Mouse (Mus musculus) liver, embryonic 14.5 days (tissue): Measurements from ENCODE around the gene Ano5. TPM values are rescaled to one million over a fixed set of nuclear protein-coding genes. Genes with fewer than 3 reads are reported as not detected.

Experiments used
- ATAC-seq: fragments of 200-750 bp; cut with Nextera tagmentation; 2 replicates; pipeline ENCODE4 v1.8.0; 2017; ENCODE audit warnings: moderate number of reproducible peaks, mild to moderate bottlenecking, moderate library complexity; ENCODE audit not compliant: insufficient read depth
- DNase-seq, 3 experiments: peaks; one replicate each; pipeline ENCODE4 v3.0.0-alpha.2; 2012 to 2013; ENCODE audit warnings: low read depth in 3 of 3, low spot score in 3 of 3
- H3K27ac ChIP-seq: fragments of 300-500 bp; sonication (generic); 2 replicates; pipeline ENCODE4 v1.5.1; 2014; ENCODE audit warnings: moderate library complexity, mild to moderate bottlenecking, control low read depth, inconsistent platforms
- H3K27me3 ChIP-seq: fragments of 300-500 bp; sonication (generic); 2 replicates; pipeline ENCODE4 v1.6.1; 2014; ENCODE audit warnings: mild to moderate bottlenecking, low read length, moderate library complexity; ENCODE audit not compliant: control insufficient read depth, insufficient read depth
- H3K36me3 ChIP-seq: fragments of 300-500 bp; sonication (generic); replicated peaks from 2 replicates; pipeline ENCODE4 v1.6.1; 2014; ENCODE audit warnings: low read depth; ENCODE audit not compliant: control insufficient read depth, insufficient read depth
- H3K4me1 ChIP-seq, 2 experiments: fragments of 200-500 bp in 1 of 2; fragments of 300-500 bp in 1 of 2; sonication (generic) in 1 of 2; replicated peaks; 2 replicates each; pipeline ENCODE4 v1.6.1; 2012 to 2014; ENCODE audit warnings: antibody characterized with exemption in 1 of 2, inconsistent platforms in 1 of 2, low read length in 1 of 2; ENCODE audit not compliant: control insufficient read depth in 2 of 2, insufficient read depth in 2 of 2
- H3K4me2 ChIP-seq: fragments of 300-500 bp; sonication (generic); 2 replicates; pipeline ENCODE4 v1.6.1; 2014; ENCODE audit warnings: low read depth, mild to moderate bottlenecking, control low read depth, moderate library complexity
- H3K4me3 ChIP-seq, 2 experiments: fragments of 200-500 bp in 1 of 2; fragments of 300-500 bp in 1 of 2; sonication (generic) in 1 of 2; 2 replicates each; pipeline ENCODE4 v1.5.1; 2012 to 2014; ENCODE audit warnings: low read depth in 2 of 2, low read length in 2 of 2, mild to moderate bottlenecking in 2 of 2, control low read depth in 1 of 2, inconsistent platforms in 1 of 2, moderate library complexity in 1 of 2; ENCODE audit not compliant: insufficient read depth in 1 of 2
- H3K9ac ChIP-seq: fragments of 300-500 bp; sonication (generic); replicated peaks from 2 replicates; pipeline ENCODE4 v1.6.1; 2014; ENCODE audit warnings: mild to moderate bottlenecking, control low read depth, moderate library complexity
- H3K9me3 ChIP-seq: fragments of 300-500 bp; sonication (generic); 2 replicates; pipeline ENCODE4 v1.6.1; 2016; ENCODE audit warnings: low read length, mixed read lengths; ENCODE audit not compliant: control insufficient read depth
- CTCF ChIP-seq: IDR thresholded peaks from 2 replicates; pipeline ENCODE4 v1.5.1; 2016; ENCODE audit warnings: antibody characterized with exemption, low read depth, control low read depth
- EP300 ChIP-seq: IDR thresholded peaks from 2 replicates; pipeline ENCODE4 v1.6.1; 2016; ENCODE audit warnings: antibody characterized with exemption, low read depth
- WGBS: fragments of 180-500 bp; shearing (Covaris S2); extraction: QIAGEN DNeasy Blood & Tissue Kit; methylation state at CpG from one replicate; pipeline ENCODE4 v1.1.7; 2014; ENCODE audit not compliant: insufficient replicate concordance; 5-methylcytosine and 5-hydroxymethylcytosine counted together
- polyA plus RNA-seq, 2 experiments: library from polyadenylated mRNA; depleted of rRNA in 1 of 2; stranded (reverse) in 1 of 2; unstranded in 1 of 2; fragments of >200 nt; fragmentation: Nextera tagmentation in 1 of 2; extraction: Ambion mirVana in 1 of 2; gene quantifications; 2 replicates each; pipeline versions ENCODE4 v1.2.1 to v1.2.3; 2012 to 2014

Ano5 gene
- polyA plus RNA-seq, 2 experiments = not detected

DNA sequence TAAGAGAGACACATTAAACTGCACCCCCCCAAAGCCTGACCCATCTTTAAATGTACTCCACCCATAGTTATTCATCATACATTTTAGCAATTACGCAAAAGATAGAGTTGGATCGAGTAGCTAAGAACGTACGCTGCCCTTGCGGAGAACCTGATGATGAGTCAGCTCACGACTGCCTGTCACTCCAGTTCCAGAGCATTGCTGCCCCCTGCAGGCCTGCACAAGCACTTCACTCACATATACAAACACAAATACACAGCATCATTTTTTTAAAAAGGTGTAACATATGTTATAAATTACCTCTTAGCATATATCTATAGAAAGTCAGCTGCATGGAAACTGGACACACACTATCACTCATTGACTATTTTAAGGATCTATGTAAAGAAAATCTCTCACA lies 29.9 kb downstream of the Ano5 start:
- 43% methylated on average over 6 of the region's 6 CpGs for WGBS
- no peaks in the 10 kb centered on the region for H3K36me3 ChIP-seq
- H3K4me1 ChIP-seq = no peaks in the 10 kb centered on the region

DNA sequence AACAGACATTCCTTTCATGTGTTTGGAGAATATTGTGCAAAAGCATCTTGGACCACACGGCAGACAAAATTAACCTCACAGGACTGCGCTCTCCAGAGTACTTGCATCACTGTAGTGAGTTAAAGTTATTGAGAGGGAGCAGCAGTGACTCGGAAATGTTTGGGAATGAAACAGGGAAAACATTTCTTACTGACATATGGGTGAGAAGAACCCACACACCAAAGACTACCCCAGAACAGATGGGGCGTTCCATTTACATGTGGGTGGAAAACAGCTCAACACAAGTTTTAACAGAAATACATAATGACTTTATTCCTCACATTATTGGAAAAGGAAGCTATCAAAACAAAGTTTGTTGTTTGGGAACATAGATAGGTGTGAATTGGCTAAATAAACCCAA lies 89.2 kb downstream of the Ano5 start:
- H3K9me3 ChIP-seq = no peaks in the 10 kb centered on the region
- no peaks in the 10 kb centered on the region for H3K27me3 ChIP-seq
- H3K4me3 ChIP-seq = no peak overlapping the region
- no peaks in the 10 kb centered on the region for H3K4me1 ChIP-seq
- H3K36me3 ChIP-seq = no peaks in the 10 kb centered on the region
- WGBS = 62% methylated on average over 4 of the region's 4 CpGs
- ATAC-seq = no peak
- H3K9ac ChIP-seq = no peak overlapping the region
- DNase-seq = no peak
- no peak for TF ChIP-seq CTCF
- TF ChIP-seq EP300 = no peak
- no peak overlapping the region for H3K4me2 ChIP-seq
- no peak overlapping the region for H3K27ac ChIP-seq

More for the DNA sequence above, 29.9 kb downstream of the Ano5 start:
- H3K9ac ChIP-seq = no peak overlapping the region
- no peak overlapping the region for H3K4me2 ChIP-seq
- H3K9me3 ChIP-seq = no peaks in the 10 kb centered on the region
- no peak overlapping the region for H3K27ac ChIP-seq
- no peak for ATAC-seq
- H3K4me3 ChIP-seq = no peak overlapping the region
- TF ChIP-seq EP300 = no peak
- TF ChIP-seq CTCF = peak; percentile 39
- no peak for DNase-seq
- H3K27me3 ChIP-seq = no peaks in the 10 kb centered on the region

DNA sequence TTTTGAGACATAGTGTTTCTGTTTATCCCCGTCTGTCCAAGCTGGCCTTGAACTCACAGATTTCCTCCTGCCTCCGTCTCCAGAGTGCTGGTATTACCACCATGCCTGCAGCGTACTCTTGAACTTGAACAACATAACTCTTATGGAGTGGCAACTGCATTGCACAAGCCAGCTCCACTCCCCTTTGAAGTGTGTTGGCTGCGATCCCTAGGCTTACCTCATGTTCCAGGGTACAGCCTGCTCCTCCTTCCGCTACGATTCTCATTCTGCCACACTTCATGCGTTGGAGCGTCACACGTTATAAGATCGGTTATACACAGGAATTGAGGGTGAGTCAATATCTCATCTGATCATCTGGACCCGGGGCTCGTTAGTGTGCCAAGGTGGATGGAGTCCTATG lies 92.9 kb downstream of the Ano5 start:
- ATAC-seq = no peak
- no peak for DNase-seq
- no peak overlapping the region for H3K9ac ChIP-seq
- H3K27me3 ChIP-seq = no peaks in the 10 kb centered on the region
- no peak overlapping the region for H3K4me2 ChIP-seq
- no peak for TF ChIP-seq EP300
- no peak for TF ChIP-seq CTCF
- WGBS = 73% methylated on average over 12 of the region's 12 CpGs
- no peaks in the 10 kb centered on the region for H3K9me3 ChIP-seq
- no peaks in the 10 kb centered on the region for H3K36me3 ChIP-seq
- no peak overlapping the region for H3K27ac ChIP-seq
- no peak overlapping the region for H3K4me3 ChIP-seq
- no peaks in the 10 kb centered on the region for H3K4me1 ChIP-seq

GRCm38 (mm10) chr7:51614404-51614803 lies 103.6 kb downstream of the Ano5 start:
- Histone ChIP-seq H3K9me3 (no peaks in the 10 kb centered on the region), H3K4me2 (no peak overlapping the region), H3K9ac (no peak overlapping the region), H3K27me3 (no peaks in the 10 kb centered on the region), H3K27ac (no peak overlapping the region), H3K4me1 (no peaks in the 10 kb centered on the region), H3K4me3 (no peak overlapping the region), H3K36me3 (no peaks in the 10 kb centered on the region)
- peak; percentile 38; the same call in 1 of the 2 replicates for TF ChIP-seq CTCF
- no peak for TF ChIP-seq EP300
- ATAC-seq (no peak), DNase-seq (no peak)
- 20% methylated on average over 5 of the region's 5 CpGs for WGBS

DNA sequence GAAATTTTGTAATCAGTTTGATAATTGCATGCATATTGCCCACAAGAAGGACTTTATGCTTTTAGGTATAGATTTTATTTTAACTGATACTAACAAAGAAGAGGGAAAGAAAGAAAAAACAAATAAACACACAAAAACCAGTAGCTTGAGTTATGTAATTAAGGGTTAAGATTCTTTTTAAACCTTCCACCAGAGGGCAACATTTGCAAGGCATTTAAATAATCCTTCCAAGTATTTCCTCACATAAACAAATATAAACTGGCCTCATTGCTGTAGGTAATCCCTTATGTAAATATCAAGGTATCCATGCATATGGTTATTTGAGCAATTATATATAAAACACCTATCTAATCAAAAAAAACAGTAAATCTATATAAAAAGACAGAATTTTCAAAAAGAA lies 107.1 kb downstream of the Ano5 start:
- H3K36me3 ChIP-seq = no peaks in the 10 kb centered on the region

DNA sequence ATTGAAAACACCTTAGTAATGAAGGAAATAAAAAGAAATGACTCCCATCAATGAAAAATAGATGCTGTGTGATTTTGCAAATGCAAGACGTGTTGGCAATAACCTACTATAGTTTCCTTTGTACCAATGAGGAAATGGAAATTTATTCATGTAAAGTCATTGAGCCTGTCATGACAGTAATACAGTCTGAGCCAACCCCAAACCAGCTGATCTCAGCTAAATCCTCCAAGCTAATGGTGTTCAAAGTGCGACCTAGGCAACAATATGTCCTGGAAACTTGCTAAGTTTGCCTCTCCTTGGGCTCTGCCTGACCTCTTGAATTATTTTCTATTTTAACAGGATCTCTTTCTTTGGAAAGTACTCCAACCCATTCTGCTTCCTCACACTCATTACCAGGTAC lies 107.6 kb downstream of the Ano5 start:
- H3K4me1 ChIP-seq = no peaks in the 10 kb centered on the region
- peaks cover 9% of the 10 kb centered on the region for H3K27me3 ChIP-seq
- H3K9me3 ChIP-seq = no peaks in the 10 kb centered on the region
- H3K9ac ChIP-seq = no peak overlapping the region
- no peak overlapping the region for H3K27ac ChIP-seq
- no peak overlapping the region for H3K4me3 ChIP-seq
- H3K36me3 ChIP-seq = no peaks in the 10 kb centered on the region
- H3K4me2 ChIP-seq = no peak overlapping the region
- ATAC-seq (no peak), DNase-seq (no peak)
- no peak for TF ChIP-seq EP300
- no peak for TF ChIP-seq CTCF
- WGBS = 17% methylated on average over 2 of the region's 2 CpGs

More for the DNA sequence above, 107.1 kb downstream of the Ano5 start:
- TF ChIP-seq EP300 = no peak
- TF ChIP-seq CTCF = no peak
- H3K4me2 ChIP-seq = no peak overlapping the region
- no peak for DNase-seq
- no peak for ATAC-seq
- H3K27ac ChIP-seq = no peak overlapping the region
- peaks cover 9% of the 10 kb centered on the region for H3K27me3 ChIP-seq
- H3K4me1 ChIP-seq = no peaks in the 10 kb centered on the region
- H3K9ac ChIP-seq = no peak overlapping the region
- no peak overlapping the region for H3K4me3 ChIP-seq
- H3K9me3 ChIP-seq = no peaks in the 10 kb centered on the region
